In genomic region chr16:70825910-70826309, GRCm38 (mm10) we compare ENCODE assay signal across 25 mouse cellular contexts.
"Had no signal": no experiment of that assay in that cellular context is flagged by ENCODE, and none has a peak within 500 bp of the region (broad histone marks: within the 10 kb centered on the region; RNA-seq: fewer than 3 reads in every experiment).

No protein-coding gene starts in this region.

- ATAC-seq: hindbrain, postnatal 0 days; intestine, embryonic 16.5 days; liver, embryonic 12.5 days had no signal

- H3K4me2 ChIP-seq: heart, embryonic 11.5 days; heart, embryonic 13.5 days; heart, embryonic 15.5 days; hindbrain, embryonic 13.5 days; kidney, embryonic 15.5 days; limb, embryonic 13.5 days; limb, embryonic 15.5 days; liver, embryonic 12.5 days had no signal

- H3K9me3 ChIP-seq: heart, embryonic 13.5 days; heart, embryonic 15.5 days; hindbrain, embryonic 13.5 days; kidney, embryonic 15.5 days; limb, embryonic 13.5 days; limb, embryonic 15.5 days had no signal

- H3K36me3 ChIP-seq: heart, embryonic 13.5 days; heart, embryonic 15.5 days; hindbrain, embryonic 13.5 days; kidney, embryonic 15.5 days; limb, embryonic 13.5 days; limb, embryonic 15.5 days; liver, embryonic 12.5 days had no signal

- H3K27me3 ChIP-seq: heart, embryonic 13.5 days; heart, embryonic 15.5 days; hindbrain, embryonic 13.5 days; kidney, embryonic 15.5 days; limb, embryonic 13.5 days; limb, embryonic 15.5 days; liver, embryonic 12.5 days had no signal

- H3K9ac ChIP-seq: heart, embryonic 13.5 days; heart, embryonic 15.5 days; hindbrain, embryonic 13.5 days; kidney, embryonic 15.5 days; limb, embryonic 13.5 days; limb, embryonic 15.5 days; liver, embryonic 12.5 days had no signal

- H3K27ac ChIP-seq: heart, adult 2 months; heart, embryonic 13.5 days; heart, embryonic 15.5 days; hindbrain, embryonic 13.5 days; hindbrain, postnatal 0 days; kidney, embryonic 15.5 days; kidney, postnatal 0 days; limb, embryonic 13.5 days; limb, embryonic 15.5 days; liver, embryonic 12.5 days had no signal

- H3K4me3 ChIP-seq: heart, adult 2 months; heart, embryonic 13.5 days; heart, embryonic 15.5 days; hindbrain, embryonic 13.5 days; kidney, embryonic 15.5 days; limb, embryonic 13.5 days; limb, embryonic 15.5 days; liver, embryonic 12.5 days had no signal

- DNase-seq: gastrocnemius, postnatal 14 days; gastrocnemius, postnatal 36 days; heart, adult 11 months; heart, adult 2 months; heart, postnatal 14 days; heart, postnatal 36 days; kidney, adult 11 months; kidney, adult 2 months; kidney, adult 9 months; kidney, postnatal 14 days; kidney, postnatal 36 days; layer of hippocampus, adult 9-11 months; layer of hippocampus, postnatal 36 days; left cerebral cortex, postnatal 4 days had no signal

- H3K4me1 ChIP-seq: heart, embryonic 13.5 days; heart, embryonic 15.5 days; hindbrain, embryonic 13.5 days; kidney, embryonic 15.5 days; limb, embryonic 13.5 days; limb, embryonic 15.5 days; liver, embryonic 12.5 days had no signal
